Mouse (Mus musculus) hindbrain, embryonic 15.5 days (tissue): ENCODE data around the gene Mcrs1. TPM values are rescaled to one million over a fixed set of nuclear protein-coding genes. Genes with fewer than 3 reads are reported as not detected.
"Not testable (repeated sequence)": the region's sequence is repeated elsewhere in the genome, so short reads cannot be mapped to it uniquely, and the experiment has no call there.

Experiments used
- ATAC-seq: fragments of 200-750 bp; cut with Nextera tagmentation; 2 replicates; pipeline ENCODE4 v1.8.0; 2017; ENCODE audit warnings: low read depth, moderate number of reproducible peaks, moderate TSS enrichment; ENCODE audit not compliant: low FRiP score
- H3K27ac ChIP-seq: fragments of 300-500 bp; sonication (generic); replicated peaks from 2 replicates; pipeline ENCODE4 v1.5.1; 2015; ENCODE audit warnings: mild to moderate bottlenecking, inconsistent platforms
- H3K27me3 ChIP-seq: fragments of 300-500 bp; sonication (generic); 2 replicates; pipeline ENCODE4 v1.6.1; 2015; ENCODE audit warnings: control low read depth, inconsistent platforms
- H3K36me3 ChIP-seq: fragments of 300-500 bp; sonication (generic); 2 replicates; pipeline ENCODE4 v1.6.1; 2015; ENCODE audit warnings: control low read depth, inconsistent platforms
- H3K4me1 ChIP-seq: fragments of 300-500 bp; sonication (generic); replicated peaks from 2 replicates; pipeline ENCODE4 v1.6.1; 2015; ENCODE audit warnings: control low read depth, inconsistent platforms
- H3K4me2 ChIP-seq: fragments of 300-500 bp; sonication (generic); 2 replicates; pipeline ENCODE4 v1.6.1; 2015; ENCODE audit warnings: moderate library complexity, mild to moderate bottlenecking, inconsistent platforms
- H3K4me3 ChIP-seq: fragments of 300-500 bp; sonication (generic); 2 replicates; pipeline ENCODE4 v1.5.1; 2015; ENCODE audit warnings: mild to moderate bottlenecking, inconsistent platforms
- H3K9ac ChIP-seq: fragments of 300-500 bp; sonication (generic); 2 replicates; pipeline ENCODE4 v1.6.1; 2015; ENCODE audit warnings: inconsistent platforms
- H3K9me3 ChIP-seq: fragments of 300-500 bp; sonication (generic); 2 replicates; pipeline ENCODE4 v1.6.1; 2016; ENCODE audit warnings: control low read depth, inconsistent platforms
- WGBS: fragments of 180-500 bp; shearing (Covaris S2); methylation state at CpG from one replicate; pipeline ENCODE4 v1.1.7; 2015; 5-methylcytosine and 5-hydroxymethylcytosine counted together
- polyA plus RNA-seq: library from polyadenylated mRNA; unstranded; fragments of >200 nt; fragmentation: Nextera tagmentation; extraction: Ambion mirVana; gene quantifications from 2 replicates; pipeline ENCODE4 v1.2.1, GENCODE M21; 2015

Mcrs1 gene
- polyA plus RNA-seq, 1 experiment from 2014 or later, result 209 TPM

DNA sequence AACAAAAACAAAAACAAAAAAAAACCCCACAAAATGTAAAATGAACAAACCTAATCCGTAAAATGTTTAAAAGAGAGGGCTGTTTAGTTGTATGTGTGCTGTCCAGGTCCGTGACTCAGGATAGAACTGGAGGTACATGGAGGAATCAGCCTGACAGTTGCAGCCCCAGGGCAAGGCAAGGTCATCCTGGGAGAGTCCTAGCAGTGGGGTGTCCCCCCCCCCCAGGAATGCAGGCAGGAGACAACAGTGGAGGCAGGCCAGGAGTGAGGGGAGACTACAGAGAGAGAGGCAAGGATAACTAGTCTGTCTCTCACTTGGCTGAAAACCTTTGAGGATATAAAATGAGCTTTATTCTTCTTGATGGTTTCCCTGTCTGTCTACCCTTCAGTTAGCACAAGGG is 12.6 kb upstream of the Mcrs1 start:
- no peak overlapping the region for H3K27ac ChIP-seq
- no peak for ATAC-seq
- peaks cover 5% of the 10 kb centered on the region for H3K4me1 ChIP-seq
- H3K4me2 ChIP-seq, result no peak overlapping the region
- WGBS, result 67% methylated on average over 2 of the region's 2 CpGs
- H3K36me3 ChIP-seq, result no peaks in the 10 kb centered on the region
- no peaks in the 10 kb centered on the region for H3K27me3 ChIP-seq
- no peaks in the 10 kb centered on the region for H3K9me3 ChIP-seq
- no peak overlapping the region for H3K4me3 ChIP-seq
- H3K9ac ChIP-seq, result no peak overlapping the region

DNA sequence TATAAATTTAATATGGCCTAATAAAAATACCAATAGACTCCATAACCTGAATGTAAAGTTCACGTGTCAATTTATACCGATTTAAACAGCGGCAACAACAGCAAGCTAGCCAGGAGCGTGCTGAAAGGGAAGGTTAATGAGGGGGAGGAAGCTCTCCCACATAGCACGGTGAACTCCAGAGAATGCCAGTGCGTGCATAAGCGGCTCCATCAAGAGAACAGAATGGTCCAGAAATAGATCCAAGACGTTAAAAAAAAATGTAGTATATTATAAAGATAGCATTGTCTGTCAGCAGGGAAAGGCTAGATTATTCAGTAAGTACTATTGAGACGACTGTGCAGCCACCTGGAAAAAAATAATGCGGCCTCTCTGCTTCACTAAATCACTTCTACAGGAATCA is 10.9 kb upstream of the Mcrs1 start:
- Histone ChIP-seq H3K27ac (no peak overlapping the region), H3K4me1 (peaks cover 8% of the 10 kb centered on the region), H3K4me3 (no peak overlapping the region), H3K27me3 (no peaks in the 10 kb centered on the region), H3K36me3 (no peaks in the 10 kb centered on the region), H3K4me2 (no peak overlapping the region), H3K9ac (no peak overlapping the region), H3K9me3 (no peaks in the 10 kb centered on the region)
- no peak for ATAC-seq
- 54% methylated on average over 10 of the region's 10 CpGs for WGBS

DNA sequence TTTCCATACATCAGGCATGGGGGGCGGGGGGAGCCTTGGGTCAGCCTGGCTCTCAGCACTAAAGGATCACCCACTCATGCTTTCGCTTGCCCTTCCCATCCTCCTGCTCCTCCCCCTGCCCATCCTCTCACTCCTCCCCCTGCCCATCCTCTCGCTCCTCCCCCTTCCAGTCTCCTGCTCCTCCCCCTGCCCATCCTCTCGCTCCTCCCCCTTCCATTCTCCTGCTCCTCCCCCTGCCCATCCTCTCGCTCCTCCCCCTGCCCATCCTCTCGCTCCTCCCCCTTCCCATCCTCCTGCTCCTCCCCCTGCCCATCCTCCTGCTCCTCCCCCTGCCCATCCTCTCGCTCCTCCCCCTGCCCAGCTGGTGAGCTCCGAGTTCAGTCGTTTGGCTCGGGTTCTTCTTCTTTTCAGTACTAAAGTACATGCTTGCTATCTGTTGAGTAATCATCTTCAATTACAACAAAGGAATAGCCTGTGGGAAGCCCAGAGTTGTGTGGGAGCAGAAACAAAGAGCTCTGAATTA is 8.0 kb upstream of the Mcrs1 start:
- H3K36me3 ChIP-seq, result no peaks in the 10 kb centered on the region
- 4% methylated on average over 10 of the region's 10 CpGs for WGBS
- H3K9me3 ChIP-seq, result no peaks in the 10 kb centered on the region
- peak overlapping the region; percentile 48 for H3K27ac ChIP-seq
- H3K9ac ChIP-seq, result no peak overlapping the region
- H3K27me3 ChIP-seq, result no peaks in the 10 kb centered on the region
- H3K4me2 ChIP-seq, result peak overlapping the region; percentile 51
- no peak; the same call in 1 of the 2 replicates for ATAC-seq
- H3K4me3 ChIP-seq, result peak overlapping the region; percentile 1
- H3K4me1 ChIP-seq, result peaks cover 6% of the 10 kb centered on the region

DNA sequence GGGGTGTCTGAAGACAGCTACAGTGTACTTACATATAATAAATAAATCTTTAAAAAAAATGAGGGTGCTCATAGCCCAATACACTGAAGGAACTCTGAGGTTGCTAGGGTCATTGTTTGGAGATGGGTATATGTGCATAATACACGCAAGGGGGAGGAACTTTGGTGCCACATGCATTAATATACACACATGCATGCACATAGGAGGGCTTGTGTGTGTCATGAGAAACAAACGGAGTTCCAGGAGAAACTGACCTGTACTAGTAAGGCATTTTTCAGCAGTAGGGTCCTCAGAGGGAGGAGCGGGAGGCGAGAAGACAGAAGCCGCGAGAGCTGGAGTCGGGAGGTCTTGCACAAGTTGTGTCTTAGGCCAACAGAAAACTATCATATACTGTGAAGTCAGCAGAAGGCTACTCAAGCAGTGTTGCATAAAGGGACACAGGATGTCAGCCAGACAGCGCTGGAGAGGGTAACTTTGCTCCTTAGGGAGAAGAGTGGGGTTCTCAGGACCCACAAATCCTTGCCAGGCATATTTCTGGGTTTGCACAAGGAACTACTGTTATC is 7.5 kb upstream of the Mcrs1 start:
- Histone ChIP-seq H3K27ac (peak overlapping the region; percentile 48), H3K36me3 (no peaks in the 10 kb centered on the region), H3K4me1 (peaks cover 6% of the 10 kb centered on the region), H3K4me3 (no peak overlapping the region; the same call in 1 of the 2 replicates), H3K9me3 (no peaks in the 10 kb centered on the region), H3K9ac (no peak overlapping the region), H3K4me2 (peak overlapping the region; percentile 51), H3K27me3 (no peaks in the 10 kb centered on the region)
- ATAC-seq, result peak; percentile 74; the same call in 1 of the 2 replicates
- 72% methylated on average over 8 of the region's 8 CpGs for WGBS

DNA sequence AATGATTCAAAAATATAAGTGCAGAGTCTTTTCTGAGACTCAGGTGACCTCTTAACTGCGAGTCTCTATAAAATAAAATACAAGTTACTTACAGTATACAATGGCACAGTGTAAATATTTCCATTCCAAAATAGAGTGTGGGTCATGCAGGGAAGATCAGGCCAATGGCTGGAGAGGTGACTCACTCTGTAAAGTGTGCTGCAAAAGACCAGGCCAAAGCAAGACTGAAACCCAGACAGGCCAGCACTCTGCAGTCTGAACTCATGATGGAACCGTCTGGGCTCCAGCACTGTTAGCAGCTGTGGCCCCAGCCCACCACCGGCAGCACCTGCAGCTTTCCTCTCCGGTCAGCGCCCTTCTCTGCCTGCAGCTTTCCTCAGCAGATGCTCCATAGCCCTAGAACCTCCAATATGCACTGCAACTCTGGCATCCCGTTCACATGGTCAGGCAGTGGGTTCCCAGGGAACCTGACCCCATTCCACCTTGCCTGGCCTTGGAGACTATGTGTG is 3.5 kb upstream of the Mcrs1 start:
- no peaks in the 10 kb centered on the region for H3K36me3 ChIP-seq
- no peak overlapping the region for H3K27ac ChIP-seq
- no peak overlapping the region for H3K9ac ChIP-seq
- no peak overlapping the region for H3K4me3 ChIP-seq
- no peaks in the 10 kb centered on the region for H3K27me3 ChIP-seq
- ATAC-seq, result no peak
- peaks cover 22% of the 10 kb centered on the region for H3K4me1 ChIP-seq
- no peak overlapping the region for H3K4me2 ChIP-seq
- 89% methylated on average over 6 of the region's 6 CpGs for WGBS
- no peaks in the 10 kb centered on the region for H3K9me3 ChIP-seq

DNA sequence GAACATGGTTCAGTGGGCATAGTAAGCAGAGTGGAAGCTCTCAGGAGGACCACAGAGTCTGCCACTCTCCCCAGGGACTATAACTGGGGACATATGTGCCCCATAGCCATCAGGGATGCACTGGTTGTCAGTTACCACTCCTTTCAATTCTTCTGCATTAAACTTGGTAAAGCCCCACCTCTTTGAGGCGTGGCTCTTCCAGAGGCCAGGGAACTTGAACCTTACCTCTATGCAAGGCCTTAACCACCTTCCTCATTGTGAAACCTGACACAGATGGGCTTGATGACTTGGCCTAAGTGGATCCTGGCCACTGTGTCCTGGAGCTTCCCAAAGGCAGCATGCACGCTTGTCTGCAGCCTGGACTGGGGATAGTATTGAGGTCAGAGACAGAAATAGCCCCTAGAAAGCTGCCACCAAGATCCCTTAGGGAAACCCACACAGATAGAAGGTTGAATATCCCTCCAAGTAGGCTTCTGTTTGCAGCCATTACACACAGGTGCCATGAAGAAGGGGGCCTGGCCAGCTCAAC is 2.8 kb upstream of the Mcrs1 start:
- no peak for ATAC-seq
- WGBS, result 88% methylated on average over 2 of the region's 2 CpGs
- Histone ChIP-seq H3K36me3 (no peaks in the 10 kb centered on the region), H3K27ac (no peak overlapping the region), H3K9me3 (no peaks in the 10 kb centered on the region), H3K4me1 (peaks cover 24% of the 10 kb centered on the region), H3K4me2 (no peak overlapping the region), H3K9ac (no peak overlapping the region), H3K4me3 (no peak overlapping the region), H3K27me3 (no peaks in the 10 kb centered on the region)

DNA sequence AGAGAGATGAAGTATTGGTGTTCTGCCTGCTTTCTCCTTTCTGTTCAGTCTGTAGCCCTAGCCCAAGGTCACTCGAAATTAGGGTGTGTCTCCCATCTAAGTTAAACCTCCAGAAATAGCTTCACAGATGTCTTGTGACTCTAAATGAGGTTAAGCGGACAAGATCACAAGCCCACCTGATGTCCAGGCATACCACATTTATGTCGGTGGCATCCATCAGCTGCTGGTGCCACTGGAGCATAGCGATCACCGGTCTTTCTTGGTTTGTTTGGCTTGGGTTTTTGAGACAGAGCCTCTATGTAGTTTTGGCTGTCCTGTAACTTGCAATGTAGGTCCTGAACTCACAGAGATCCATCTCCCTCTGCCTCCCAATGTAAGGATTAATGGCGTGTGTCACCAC is 2.0 kb upstream of the Mcrs1 start:
- H3K27ac ChIP-seq, result no peak overlapping the region
- no peak overlapping the region for H3K9ac ChIP-seq
- no peaks in the 10 kb centered on the region for H3K27me3 ChIP-seq
- 94% methylated on average over 6 of the region's 6 CpGs for WGBS
- no peak for ATAC-seq
- H3K4me1 ChIP-seq, result peaks cover 20% of the 10 kb centered on the region
- H3K36me3 ChIP-seq, result no peaks in the 10 kb centered on the region
- H3K4me2 ChIP-seq, result no peak overlapping the region
- H3K4me3 ChIP-seq, result no peak overlapping the region
- H3K9me3 ChIP-seq, result no peaks in the 10 kb centered on the region

DNA sequence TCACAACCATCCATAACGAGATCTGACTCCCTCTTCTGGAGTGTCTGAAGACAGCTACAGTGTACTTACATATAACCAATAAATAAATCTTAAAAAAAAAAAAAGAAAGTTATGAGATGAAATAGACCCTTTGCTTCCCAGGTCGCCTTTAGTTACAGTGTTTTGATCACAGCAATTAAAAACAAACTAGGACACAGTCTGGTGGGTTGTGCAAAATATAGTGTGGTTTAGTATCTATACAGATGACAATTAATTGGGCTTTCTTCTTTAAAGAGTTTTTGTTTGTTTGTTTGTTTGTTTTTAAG is 1.4 kb upstream of the Mcrs1 start:
- H3K4me2 ChIP-seq, result peak overlapping the region; percentile 91
- H3K27ac ChIP-seq, H3K27me3 ChIP-seq, H3K36me3 ChIP-seq, H3K9me3 ChIP-seq, H3K9ac ChIP-seq, H3K4me3 ChIP-seq, ATAC-seq: not testable (repeated sequence)
- H3K4me1 ChIP-seq, result peaks cover 20% of the 10 kb centered on the region
- 43% methylated on average over 2 of the region's 2 CpGs for WGBS

DNA sequence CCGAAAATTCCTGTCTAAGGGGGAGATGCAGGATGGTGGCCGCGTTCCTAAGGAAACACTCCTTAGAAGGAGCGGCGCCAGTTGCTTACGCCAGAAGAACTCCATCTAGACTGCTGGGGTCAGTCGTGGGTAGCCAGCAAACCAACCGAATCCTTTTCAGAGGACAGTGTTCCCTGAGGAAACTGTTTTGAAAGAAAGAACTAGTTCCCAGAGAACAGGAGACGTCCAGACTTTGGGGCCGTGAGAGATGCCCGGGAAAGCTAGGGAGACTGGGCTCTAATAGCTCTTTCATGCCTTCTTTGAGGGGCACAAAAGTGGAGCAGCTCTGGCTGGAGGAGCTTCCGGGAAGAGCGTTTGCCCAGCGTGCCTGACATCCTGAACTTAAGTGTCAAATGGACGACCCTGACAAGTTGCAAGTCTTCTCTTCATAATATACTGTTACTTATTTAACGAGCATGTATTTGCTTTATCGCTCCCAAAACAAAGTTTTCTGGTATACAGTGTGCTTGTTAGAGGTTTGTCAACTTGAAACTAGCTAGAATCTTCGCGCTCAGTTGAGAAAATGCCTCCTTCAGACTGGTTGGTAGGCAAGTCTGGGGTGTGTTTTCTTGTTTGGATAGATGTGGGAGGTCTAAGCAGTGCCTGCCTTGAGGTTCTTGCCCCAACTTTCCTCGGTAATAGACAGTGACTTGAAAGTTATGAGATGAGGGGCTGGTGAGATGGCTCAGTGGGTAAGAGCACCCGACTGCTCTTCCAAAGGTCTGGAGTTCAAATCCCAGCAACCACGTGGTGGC is 817 bp upstream of the Mcrs1 start:
- Histone ChIP-seq H3K4me2 (peak overlapping the region; percentile 91), H3K9ac (peak overlapping the region; percentile 50), H3K4me1 (peaks cover 20% of the 10 kb centered on the region), H3K9me3 (no peaks in the 10 kb centered on the region), H3K27me3 (no peaks in the 10 kb centered on the region), H3K27ac (peak overlapping the region; percentile 93), H3K4me3 (peak overlapping the region; percentile 53), H3K36me3 (peaks cover 9% of the 10 kb centered on the region)
- ATAC-seq, result peak; percentile 59
- 4% methylated on average over 22 of the region's 22 CpGs for WGBS

DNA sequence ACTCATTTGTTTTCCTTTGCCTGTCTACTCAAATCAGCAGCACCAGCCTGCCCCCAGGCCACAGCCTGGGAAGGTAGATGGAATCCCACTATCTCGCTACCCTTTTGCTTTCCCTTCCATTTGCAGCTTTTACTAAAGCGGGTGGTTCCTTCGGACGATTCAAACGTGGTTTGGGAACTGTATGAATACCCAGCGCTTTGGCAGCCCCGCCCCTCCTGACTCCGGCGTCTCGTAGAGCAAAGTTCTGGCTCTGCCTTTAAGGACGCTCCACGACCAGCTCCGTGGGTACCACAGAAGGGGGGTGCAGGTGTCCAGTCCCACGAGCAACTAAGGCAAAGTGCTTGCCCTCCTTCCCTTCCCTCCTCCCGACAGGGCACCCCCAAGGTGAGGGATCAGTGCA is 650 bp downstream of the Mcrs1 start:
- H3K27ac ChIP-seq, result peak overlapping the region; percentile 75
- H3K9ac ChIP-seq, result peak overlapping the region; percentile 59
- not testable (repeated sequence) for ATAC-seq, H3K9me3 ChIP-seq, H3K27me3 ChIP-seq
- 1% methylated on average over 14 of the region's 15 CpGs for WGBS
- H3K4me1 ChIP-seq, result peaks cover 20% of the 10 kb centered on the region
- H3K4me3 ChIP-seq, result peak overlapping the region; percentile 53
- H3K36me3 ChIP-seq, result peaks cover 21% of the 10 kb centered on the region
- peak overlapping the region; percentile 91 for H3K4me2 ChIP-seq

DNA sequence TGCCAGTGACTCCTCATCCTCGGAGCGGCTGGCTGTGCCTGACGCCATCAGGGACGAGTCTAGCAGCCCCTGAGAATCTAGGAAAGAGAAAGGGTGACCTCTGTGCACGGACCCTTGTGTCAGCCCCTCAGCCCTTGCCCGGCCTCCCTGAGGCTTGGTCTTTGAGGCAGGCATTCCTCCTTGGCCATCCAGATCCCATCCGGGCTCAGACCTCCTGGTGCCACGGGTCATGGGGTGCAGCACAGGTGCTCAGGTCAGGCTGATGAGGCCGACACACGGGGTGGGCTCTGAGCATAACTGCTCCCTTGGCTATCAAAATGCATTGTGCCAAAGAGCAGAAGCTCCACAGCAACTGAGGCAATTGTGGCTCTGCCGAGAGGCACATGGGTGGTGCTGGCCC is 1.8 kb downstream of the Mcrs1 start:
- Histone ChIP-seq H3K4me3 (no peak overlapping the region), H3K9me3 (no peaks in the 10 kb centered on the region), H3K9ac (no peak overlapping the region), H3K36me3 (peaks cover 30% of the 10 kb centered on the region), H3K4me2 (no peak overlapping the region), H3K27ac (no peak overlapping the region), H3K27me3 (no peaks in the 10 kb centered on the region), H3K4me1 (peaks cover 20% of the 10 kb centered on the region)
- WGBS, result 94% methylated on average over 11 of the region's 11 CpGs
- no peak for ATAC-seq

DNA sequence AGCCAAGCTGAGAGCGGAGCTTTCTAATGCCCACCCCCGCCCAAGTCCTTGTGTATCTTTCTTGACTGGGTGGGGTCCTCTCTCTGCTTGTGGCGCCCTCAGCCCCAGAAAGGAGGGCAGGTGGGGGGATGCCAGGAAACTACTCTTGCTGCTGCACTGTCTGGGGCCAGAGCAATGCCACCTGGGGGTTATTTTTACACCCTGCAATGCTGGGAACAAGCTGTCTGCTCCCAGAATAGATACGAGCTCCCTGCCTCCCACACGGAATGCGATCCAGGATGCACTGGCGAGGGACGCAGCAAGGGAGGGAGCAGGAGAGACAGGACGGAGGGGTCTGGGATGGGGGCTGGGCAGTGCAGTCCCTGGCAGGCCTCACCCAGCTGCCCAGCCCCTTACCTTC is 2.8 kb downstream of the Mcrs1 start:
- Histone ChIP-seq H3K9me3 (no peaks in the 10 kb centered on the region), H3K4me1 (peaks cover 20% of the 10 kb centered on the region), H3K4me3 (no peak overlapping the region), H3K36me3 (peaks cover 38% of the 10 kb centered on the region), H3K27me3 (no peaks in the 10 kb centered on the region), H3K27ac (no peak overlapping the region), H3K4me2 (no peak overlapping the region), H3K9ac (no peak overlapping the region)
- ATAC-seq, result no peak
- 88% methylated on average over 9 of the region's 9 CpGs for WGBS
